Mouse (Mus musculus) kidney, postnatal 25 days (tissue): ENCODE measurements around the gene Rrp7a.

Experiments
- DNase-seq, 2 experiments: peaks; one replicate each; pipeline ENCODE4 v3.0.0; 2021; ENCODE audit warnings: mixed read lengths in 2 of 2

Gene Rrp7a

GRCm38 (mm10) chr15:83122566-83123145, at the start of gene Rrp7a:
Gene Rrp7a (minus strand): TSS chr15:83122801.
- DNase-seq = peak; percentile 95

DNA sequence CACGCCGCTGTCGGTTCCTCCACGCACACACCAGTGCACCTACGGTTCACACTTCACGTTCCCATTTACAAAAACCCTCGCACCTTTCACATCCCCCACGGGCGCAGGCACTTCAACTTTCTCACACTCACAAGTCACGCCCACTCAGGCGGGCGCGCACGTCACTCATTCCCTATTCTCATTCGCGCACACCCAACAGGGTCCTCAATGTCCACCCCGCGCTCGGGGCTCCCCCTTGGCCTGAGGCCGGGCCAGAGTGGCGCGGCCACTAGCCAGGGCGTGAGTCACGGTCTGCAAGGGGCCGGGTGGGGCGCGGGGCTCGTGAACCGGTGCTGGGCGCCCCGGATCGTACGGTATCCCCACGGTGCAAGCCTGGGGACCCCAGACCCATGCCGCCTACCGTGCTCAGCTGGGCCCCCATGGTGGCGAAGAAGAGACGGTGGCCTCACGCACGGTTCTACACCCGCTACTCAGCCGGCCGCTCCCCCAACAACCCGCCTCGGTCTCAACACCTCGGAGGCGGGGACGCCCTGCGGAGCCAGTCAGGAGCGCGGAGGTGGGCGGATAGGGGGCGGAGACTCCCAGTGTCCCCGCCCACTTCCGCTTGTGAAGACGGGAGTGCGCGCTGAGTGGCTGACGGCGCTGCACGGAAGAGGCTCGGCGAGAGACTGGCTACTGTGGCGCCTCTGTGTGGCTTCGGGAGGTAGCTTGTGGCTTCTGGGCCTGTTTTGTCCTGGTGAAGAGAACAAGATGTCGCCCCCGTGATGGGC, 49.3 kb upstream of the Rrp7a start:
- DNase-seq = peak; percentile 96 to 98

DNA sequence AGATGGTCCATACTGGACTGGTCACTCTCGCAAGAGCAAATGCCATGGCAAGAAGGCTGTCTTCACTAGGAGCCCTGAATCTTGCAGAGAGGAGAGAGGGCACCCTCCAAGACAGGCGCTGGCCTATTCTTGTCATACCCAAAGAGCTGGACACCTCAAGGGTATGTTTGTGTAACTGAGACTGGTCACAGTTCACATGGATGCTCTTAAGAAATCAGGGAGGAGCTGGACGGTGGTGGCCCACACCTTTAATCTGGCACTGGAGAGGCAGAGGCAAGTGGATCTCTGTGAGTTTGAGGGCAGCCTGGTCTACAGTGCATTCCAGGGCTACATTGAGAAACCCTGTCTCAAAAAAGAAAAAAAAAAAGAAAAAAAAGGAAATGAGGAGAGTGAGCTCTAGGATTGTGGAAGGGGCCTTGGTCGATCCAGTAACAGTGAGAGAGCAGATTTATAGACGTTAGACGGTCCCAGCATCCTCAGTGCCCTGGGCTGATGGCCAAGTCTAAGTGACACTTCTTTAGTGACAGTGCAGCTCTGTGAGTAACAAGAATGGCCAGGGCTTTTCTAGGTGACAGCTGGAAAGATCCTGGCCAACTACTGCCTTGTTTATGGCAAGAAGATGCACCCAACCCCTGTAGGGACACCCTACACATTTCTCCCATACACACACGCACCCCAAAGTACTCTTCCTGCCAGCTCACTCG, 48.5 kb upstream of the Rrp7a start:
- DNase-seq = peak in 1 of 2 experiments; percentile 44

DNA sequence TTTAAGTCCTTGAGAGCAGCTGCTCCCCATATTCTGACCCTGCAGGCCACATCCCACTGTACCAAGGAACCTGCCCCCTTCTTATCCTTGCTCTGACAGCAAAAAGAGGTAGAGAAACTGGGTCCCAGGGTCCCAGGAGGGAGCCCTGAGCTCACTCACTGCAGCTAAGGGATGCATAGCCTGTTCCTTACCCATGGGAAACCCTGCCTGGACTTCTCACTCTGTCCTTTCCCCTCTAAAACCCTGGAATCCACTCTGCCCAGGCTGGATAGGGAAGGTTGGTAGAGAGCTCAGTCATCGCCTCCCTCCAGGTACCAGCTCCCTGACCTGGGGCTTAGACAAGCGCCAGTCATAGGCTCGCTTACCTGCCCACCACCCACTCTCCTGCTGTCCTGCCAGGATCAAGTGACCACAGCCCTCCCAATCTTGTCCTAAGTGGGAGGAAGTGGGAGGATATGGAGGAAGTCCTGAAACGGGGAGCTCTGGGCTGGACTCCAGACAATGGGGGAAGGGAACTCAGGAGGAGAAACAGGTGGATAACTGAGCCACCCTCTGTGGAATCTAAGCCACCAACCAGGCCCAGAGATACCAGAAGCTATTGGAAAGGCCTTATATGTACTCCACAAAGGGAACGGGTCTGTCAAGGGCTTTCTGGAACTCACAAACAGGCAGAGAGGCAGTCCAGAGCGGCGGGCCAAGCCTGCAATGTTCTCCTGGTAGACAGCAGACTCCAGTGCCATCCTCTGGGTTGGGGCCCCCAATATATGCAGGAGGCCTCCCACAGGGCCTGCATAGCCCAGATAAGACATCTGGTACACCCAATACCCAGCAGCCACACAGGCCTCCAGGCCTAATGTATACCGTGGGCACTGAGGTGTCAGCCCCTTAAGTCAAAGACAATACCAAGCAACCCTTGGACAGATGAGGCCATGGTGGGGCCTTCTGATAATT, 47.4 kb upstream of the Rrp7a start:
- DNase-seq = peak; percentile 67 to 75

GRCm38 (mm10) chr15:83168875-83169771, 46.5 kb upstream of the Rrp7a start:
- DNase-seq = peak; percentile 23 to 62

DNA sequence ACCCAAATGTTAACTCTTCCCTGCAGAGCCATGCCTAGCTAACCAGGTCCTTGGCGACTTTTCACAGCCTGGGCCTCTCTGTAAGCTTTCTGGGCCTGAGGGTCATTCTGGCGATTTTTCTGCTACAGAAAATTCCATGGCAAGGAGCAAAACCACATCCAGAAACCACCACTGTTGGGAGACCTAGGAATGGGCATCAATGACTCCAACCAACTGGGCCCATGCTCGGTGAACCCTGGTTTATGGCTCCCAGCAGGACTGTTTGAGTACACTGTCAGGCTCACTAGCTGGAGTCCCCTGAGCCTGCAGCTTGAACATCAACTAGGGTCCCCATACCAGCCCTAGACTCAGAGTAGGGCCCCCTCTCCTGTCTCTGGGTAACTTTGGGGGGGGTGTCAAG, 45.7 kb upstream of the Rrp7a start:
- DNase-seq = no peak

DNA sequence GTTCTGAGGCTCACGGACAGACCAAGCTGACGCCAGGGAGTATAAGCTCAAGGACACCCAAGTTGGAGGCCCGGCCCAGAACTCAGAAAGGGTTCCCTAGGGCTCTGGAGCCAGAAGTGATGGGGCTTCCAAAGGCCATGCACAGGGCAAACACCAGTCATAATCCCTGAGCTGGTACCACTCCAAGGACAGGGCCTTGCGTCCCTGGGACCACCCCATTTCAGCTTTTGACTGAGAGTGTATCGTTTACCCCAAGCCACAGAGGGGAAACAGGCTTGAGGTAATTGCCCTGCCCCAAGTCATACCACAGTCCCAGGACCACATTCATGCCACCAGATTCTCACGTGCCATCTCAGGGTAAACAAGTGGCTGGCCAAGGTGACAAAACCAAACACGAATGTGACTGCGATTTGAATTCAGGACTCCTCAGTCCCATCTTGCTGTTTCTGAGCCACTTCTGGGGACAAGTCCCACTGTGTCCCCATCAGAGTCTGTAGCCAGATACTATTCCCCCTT, 45.0 kb upstream of the Rrp7a start:
- no peak for DNase-seq

DNA sequence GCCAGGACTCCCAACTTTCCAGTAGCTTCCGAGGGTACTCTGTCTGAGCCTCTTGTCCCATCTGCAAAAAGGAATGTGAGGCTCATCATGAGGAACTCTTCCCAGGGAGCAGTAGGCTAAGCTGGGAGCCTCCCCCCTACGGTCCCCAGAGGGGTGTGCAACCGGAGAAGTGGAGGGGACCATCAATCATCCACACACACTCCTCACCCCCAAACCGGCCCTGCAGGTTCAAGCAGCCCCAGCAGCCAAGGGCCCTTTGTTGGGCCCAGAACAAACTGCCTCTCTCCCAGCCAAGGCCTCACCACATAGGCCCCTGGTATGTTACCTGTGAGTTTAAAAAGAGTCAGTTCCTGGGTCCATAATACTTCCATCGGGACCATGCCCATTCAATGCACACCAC, 44.5 kb upstream of the Rrp7a start:
- no peak for DNase-seq

GRCm38 (mm10) chr15:83166642-83167041, 44.0 kb upstream of the Rrp7a start:
- DNase-seq = peak in 1 of 2 experiments; percentile 31

- no peak for DNase-seq
Measured at GRCm38 (mm10) chr15:83165526-83166315, 43.1 kb upstream of the Rrp7a start.

DNA sequence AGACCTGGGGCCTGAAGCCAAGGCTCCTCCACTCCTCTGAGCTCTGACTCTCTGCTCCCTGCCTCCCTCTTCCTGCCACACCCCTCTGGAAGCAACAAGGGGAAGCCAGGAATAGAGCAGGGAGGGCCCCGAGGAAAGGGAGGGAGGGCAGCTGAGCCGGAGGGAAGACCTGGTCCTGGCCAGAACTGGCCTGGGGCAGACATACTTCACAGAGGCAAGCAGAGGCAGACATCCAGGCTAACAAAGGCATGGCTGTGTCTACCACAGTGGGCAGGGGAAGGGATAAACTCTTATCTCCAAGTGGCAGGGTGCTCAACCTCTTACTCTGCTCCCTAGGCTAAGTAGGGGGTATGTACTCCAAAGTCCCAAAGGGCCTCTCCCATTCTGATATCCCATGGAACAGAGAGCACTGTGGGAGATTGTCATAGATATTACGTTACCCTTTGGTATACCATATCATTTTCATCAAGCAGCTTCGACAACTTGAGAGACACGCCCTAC, 42.4 kb upstream of the Rrp7a start:
- DNase-seq = peak; percentile 56 to 81

GRCm38 (mm10) chr15:83162818-83163485, 40.4 kb upstream of the Rrp7a start:
- DNase-seq = peak in 1 of 2 experiments; percentile 51

DNA sequence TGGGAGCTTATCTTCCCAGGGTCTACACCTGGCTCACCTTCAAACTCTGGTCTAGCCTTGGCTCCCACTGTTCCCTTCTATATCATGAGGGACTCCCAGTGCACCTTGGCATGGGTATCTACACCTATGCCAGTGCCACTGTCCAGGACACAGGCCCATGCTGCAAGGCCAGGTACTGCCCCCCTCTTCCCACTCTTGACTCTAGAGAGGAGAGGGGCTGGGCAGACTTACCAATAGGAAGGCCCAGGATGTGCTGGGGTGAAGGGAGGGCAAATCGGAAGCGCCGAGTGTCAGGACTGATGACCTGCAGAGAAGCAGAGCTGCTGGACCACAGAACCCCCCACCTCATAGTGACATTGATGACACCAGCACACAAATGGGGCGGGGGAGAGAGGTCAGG, 39.4 kb upstream of the Rrp7a start:
- no peak for DNase-seq

DNA sequence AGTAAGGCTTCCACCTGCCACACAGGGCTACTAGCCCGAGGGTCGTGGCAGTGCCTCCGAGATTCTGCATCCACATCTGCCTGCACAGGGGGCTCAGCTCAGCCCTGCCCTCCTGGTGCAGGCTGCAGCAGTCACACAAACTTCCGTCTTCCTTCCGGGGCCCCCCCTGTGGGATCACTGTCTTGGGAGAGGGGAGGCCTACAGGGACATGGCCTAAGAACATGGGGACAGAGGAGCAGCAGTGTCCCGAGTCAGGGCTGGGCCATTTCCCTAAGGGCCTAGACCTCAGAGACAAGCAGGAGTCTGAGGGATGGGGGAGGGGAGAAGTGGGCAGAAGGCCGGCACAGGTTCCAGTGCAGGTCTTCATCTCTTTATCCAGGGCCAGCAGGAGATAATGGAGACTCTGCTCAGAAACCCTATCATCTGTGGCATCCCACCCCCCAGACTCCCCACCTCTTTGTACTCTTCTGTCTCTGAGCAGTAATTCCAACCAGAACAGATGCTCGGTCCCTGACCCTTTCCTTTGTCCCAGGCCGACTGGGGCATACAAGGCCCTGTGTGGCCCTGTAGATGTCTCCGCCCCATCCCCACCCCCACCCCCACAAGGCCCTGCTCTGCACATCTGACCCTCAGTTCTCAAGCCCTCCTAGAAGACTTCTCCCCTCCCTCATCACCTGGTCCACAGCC, 38.6 kb upstream of the Rrp7a start:
- DNase-seq = no peak

DNA sequence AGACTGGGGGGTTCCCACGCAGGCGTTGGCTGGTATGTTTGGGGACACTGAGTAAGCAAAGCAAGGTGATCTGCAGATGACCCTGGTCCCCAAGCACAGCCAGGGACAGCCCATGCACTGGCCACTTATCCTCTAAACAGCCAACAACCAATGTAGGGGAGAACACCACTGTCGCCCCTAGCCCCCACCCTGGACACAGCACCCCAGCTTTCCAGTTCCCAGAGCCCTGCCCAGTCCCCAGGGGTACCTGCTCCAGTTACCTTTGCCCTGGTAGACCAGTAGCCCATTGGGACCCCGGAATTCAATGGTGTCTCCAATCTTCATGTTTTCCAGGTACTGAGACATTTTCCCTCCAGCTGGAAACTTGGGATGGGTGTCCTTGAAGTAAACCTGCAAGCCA, 38.0 kb upstream of the Rrp7a start:
- DNase-seq = peak in 1 of 2 experiments; percentile 31

DNA sequence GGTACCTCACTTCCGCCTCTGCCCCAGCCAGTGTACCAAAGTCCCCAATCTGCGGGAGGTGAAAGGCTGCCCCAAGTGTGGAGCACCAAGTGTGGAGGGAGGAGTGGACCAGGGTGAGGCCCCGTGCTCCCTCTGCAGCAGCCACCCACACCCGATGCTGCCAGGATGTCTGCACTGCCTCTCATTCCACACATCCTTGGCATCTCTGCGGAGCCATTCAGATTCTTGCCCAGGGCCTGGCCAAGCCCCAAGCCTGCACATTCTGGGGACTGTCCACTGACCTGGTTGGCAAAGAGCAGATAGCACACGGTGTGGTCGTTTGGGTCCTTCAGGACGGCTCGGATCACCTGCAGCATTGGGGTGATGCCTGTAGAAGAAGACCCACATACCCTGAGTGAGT, 37.2 kb upstream of the Rrp7a start:
- DNase-seq = no peak

DNA sequence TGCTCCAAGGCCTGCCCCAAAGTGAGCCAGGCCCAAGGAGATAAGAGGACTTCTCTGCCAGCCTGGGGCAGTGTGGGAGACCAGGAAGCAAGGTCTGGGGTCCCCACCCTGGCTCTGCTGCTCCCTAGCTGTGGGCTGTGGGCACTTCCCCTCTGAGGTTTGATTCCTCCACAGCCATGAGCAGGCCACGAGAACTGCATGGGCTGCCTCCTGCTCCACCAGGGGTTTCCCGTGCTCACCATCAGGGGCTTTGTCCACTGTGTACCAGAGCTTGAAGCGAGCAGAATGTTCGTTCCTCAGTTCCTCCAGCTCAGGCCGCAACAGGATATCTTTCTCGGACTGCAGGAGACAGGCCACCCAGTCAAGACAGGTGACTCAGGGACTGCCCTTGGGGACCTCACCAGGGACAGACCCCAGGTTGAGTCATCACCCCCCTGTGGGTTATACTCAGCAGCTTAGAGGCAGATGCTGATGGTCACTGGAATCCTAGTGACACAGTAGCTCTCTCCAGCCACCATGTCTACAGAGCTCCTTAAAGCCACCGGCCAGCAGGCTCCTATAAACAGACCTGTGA, 36.1 kb upstream of the Rrp7a start:
- DNase-seq = no peak

- peak in 1 of 2 experiments; percentile 43 for DNase-seq
Measured at GRCm38 (mm10) chr15:83157667-83158064, 35.1 kb upstream of the Rrp7a start.
